Mouse (Mus musculus) liver, adult 2 months (tissue): ENCODE results near the gene Gng3. TPM values are rescaled to one million over a fixed set of nuclear protein-coding genes. Genes with fewer than 3 reads are reported as not detected.

Experiments used
- DNase-seq: peaks from one replicate; pipeline ENCODE4 v3.0.0-alpha.2; 2011; ENCODE audit warnings: low read depth, low spot score; ENCODE audit errors: extremely low read depth
- H3K27ac ChIP-seq: fragments of 200-500 bp; replicated peaks from 2 replicates; pipeline ENCODE4 v1.5.1; 2012; ENCODE audit warnings: low read depth, mild to moderate bottlenecking, control low read depth, inconsistent platforms, low read length; ENCODE audit not compliant: insufficient read depth
- H3K27me3 ChIP-seq: fragments of 200-500 bp; 2 replicates; pipeline ENCODE4 v1.6.1; 2012; ENCODE audit warnings: mild to moderate bottlenecking, moderate library complexity, low read length, inconsistent platforms; ENCODE audit not compliant: control insufficient read depth, insufficient read depth
- H3K36me3 ChIP-seq: fragments of 200-500 bp; 2 replicates; pipeline ENCODE4 v1.6.1; 2012; ENCODE audit warnings: low read length, inconsistent platforms; ENCODE audit not compliant: control insufficient read depth, insufficient read depth
- H3K4me1 ChIP-seq: fragments of 200-500 bp; 2 replicates; pipeline ENCODE4 v1.6.1; 2011; ENCODE audit warnings: low read length; ENCODE audit not compliant: control insufficient read depth, insufficient read depth
- H3K4me3 ChIP-seq: fragments of 200-500 bp; 2 replicates; pipeline ENCODE4 v1.5.1; 2011; ENCODE audit warnings: low read depth, mild to moderate bottlenecking, control low read depth, low read length, moderate library complexity; ENCODE audit not compliant: insufficient read depth
- H3K79me2 ChIP-seq: fragments of 200-500 bp; 2 replicates; pipeline ENCODE4 v1.6.1; 2012; ENCODE audit warnings: inconsistent platforms, mild to moderate bottlenecking, low read length, moderate library complexity; ENCODE audit not compliant: control insufficient read depth, insufficient read depth
- H3K9ac ChIP-seq: fragments of 200-500 bp; 2 replicates; pipeline ENCODE4 v1.6.1; 2012; ENCODE audit warnings: low read depth, mild to moderate bottlenecking, control low read depth, inconsistent platforms, low read length
- CTCF ChIP-seq: fragments of 200-500 bp; IDR thresholded peaks from 2 replicates; pipeline ENCODE4 v1.5.1; 2011; ENCODE audit warnings: low read depth, low read length, control low read depth
- POLR2A ChIP-seq: fragments of 200-500 bp; IDR thresholded peaks from 2 replicates; pipeline ENCODE4 v1.6.1; 2011; ENCODE audit warnings: low read length, control low read depth; ENCODE audit not compliant: insufficient read depth; ENCODE audit errors: extremely low read depth
- WGBS: fragments of 180-500 bp; shearing (Covaris S2); methylation state at CpG from one replicate; pipeline ENCODE4 v1.1.7; 2018; 5-methylcytosine and 5-hydroxymethylcytosine counted together
- polyA plus RNA-seq: library from polyadenylated mRNA; depleted of rRNA; stranded (reverse); fragments of >200 nt; gene quantifications from 2 replicates; pipeline ENCODE4 v1.2.3, GENCODE M21; 2012; rRNA removed
- total RNA-seq: library from RNA; depleted of rRNA; stranded (reverse); fragments of >200 nt; gene quantifications from 2 replicates; pipeline ENCODE4 v1.2.3, GENCODE M21; 2014; rRNA removed

Gene Gng3
- not detected in 2 replicates for total RNA-seq
- 0.05 TPM in 1 of 2 replicates, not detected in the other for polyA plus RNA-seq

DNA sequence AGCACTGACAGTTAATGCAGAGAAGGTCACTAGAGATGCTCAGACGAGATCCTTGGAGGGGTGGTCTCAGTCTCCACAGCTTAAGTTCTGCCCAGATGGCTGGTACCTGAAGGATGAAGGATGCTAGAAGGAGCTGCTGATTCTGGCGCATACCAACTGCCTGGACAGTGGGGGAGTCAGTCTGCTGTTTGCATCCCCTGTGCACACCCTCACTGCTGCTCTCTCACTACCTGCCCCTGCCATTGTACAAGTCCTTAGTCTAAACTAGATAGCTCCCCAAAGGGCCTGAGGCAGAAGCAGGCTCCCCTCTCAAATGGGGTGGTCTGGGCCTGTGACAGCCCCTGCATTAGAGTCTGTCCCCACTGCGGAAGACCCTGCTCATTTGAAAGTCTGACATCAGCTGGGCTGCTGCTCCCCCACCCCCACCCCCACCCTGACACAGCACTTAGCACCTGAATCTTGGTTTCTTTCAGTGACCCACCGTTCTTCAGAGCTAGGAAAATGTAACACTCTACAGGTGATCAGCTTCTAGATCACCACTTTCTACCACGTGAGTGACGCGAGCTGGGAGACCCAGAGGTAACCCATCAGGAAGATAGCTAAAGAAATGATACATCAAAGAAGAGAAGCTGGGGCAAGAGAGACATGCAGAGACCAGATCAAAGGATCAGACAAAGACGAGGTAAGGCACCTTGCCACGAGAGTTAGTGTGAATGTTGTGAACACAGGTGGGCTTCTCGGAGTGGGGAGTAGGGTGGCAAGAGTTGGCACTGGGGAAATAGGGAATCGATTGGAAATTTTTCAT lies at the start of gene Gng3:
Gng3 (minus strand) TSS at position 92 of the 805 bp plus-strand sequence.
- H3K27ac ChIP-seq, result no peak within 1 kb of the TSS
- H3K79me2 ChIP-seq, result no peaks in the 10 kb centered on the region
- no peak for TF ChIP-seq CTCF
- no peak for TF ChIP-seq POLR2A
- H3K4me3 ChIP-seq, result no peak within 1 kb of the TSS
- DNase-seq, result no peak
- peaks cover 9% of the 10 kb centered on the region for H3K4me1 ChIP-seq
- H3K36me3 ChIP-seq, result peaks cover 4% of the 10 kb centered on the region; the same call in 1 of the 2 replicates
- 93% methylated on average over 11 of the region's 11 CpGs for WGBS
- no peak within 1 kb of the TSS; the same call in 1 of the 2 replicates for H3K9ac ChIP-seq
- H3K27me3 ChIP-seq, result no peaks in the 10 kb centered on the region

GRCm38 (mm10) chr19:8887585-8888463 lies 48.8 kb upstream of the Gng3 start:
- WGBS, result 11% methylated on average over 19 of the region's 19 CpGs
- Histone ChIP-seq H3K79me2 (peaks cover 3% of the 10 kb centered on the region; the same call in 1 of the 2 replicates), H3K4me3 (peak overlapping the region; percentile 82), H3K9ac (peak overlapping the region; percentile 83), H3K4me1 (peaks cover 7% of the 10 kb centered on the region), H3K27ac (peak overlapping the region; percentile 72), H3K36me3 (peaks cover 3% of the 10 kb centered on the region; the same call in 1 of the 2 replicates), H3K27me3 (no peaks in the 10 kb centered on the region)
- peak; percentile 27 for DNase-seq
- TF ChIP-seq CTCF, result no peak
- no peak for TF ChIP-seq POLR2A

GRCm38 (mm10) chr19:8886916-8887584 lies 48.1 kb upstream of the Gng3 start:
- peaks cover 7% of the 10 kb centered on the region for H3K4me1 ChIP-seq
- H3K27ac ChIP-seq, result no peak overlapping the region
- H3K36me3 ChIP-seq, result peaks cover 3% of the 10 kb centered on the region; the same call in 1 of the 2 replicates
- peaks cover 3% of the 10 kb centered on the region; the same call in 1 of the 2 replicates for H3K79me2 ChIP-seq
- no peak overlapping the region for H3K9ac ChIP-seq
- TF ChIP-seq CTCF (no peak), POLR2A (no peak)
- WGBS, result 26% methylated on average over 1 of the region's 1 CpGs
- peak; percentile 55 for DNase-seq
- no peak overlapping the region for H3K4me3 ChIP-seq
- no peaks in the 10 kb centered on the region for H3K27me3 ChIP-seq

- 80% methylated on average over 3 of the region's 3 CpGs for WGBS
Observed at GRCm38 (mm10) chr19:8883616-8884015, 44.6 kb upstream of the Gng3 start, which contains the start of the genes Lbhd1 and Gm49403. TSS of gene Lbhd1 (plus strand) at chr19:8883732. TSS of gene Gm49403 (plus strand) at chr19:8883930.

DNA sequence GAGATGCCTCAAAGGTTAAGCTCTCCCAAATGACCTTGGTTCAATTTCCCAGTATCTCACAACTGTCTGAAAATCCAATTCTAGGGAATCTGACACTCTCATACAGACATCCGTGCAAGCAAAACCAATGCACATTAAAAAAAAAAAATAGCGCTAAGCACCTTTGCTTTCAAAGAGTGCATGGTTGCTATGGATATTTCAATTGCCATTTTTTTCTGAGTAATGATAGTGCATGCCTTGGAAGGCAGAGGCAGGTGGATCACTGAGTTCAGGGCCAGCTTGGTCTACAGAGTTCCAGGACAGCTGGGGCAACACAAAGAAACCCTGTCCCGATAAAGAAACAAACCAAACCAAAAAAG lies 42.0 kb upstream of the Gng3 start:
- 4% methylated on average over 3 of the region's 3 CpGs for WGBS
- Histone ChIP-seq H3K9ac (no peak overlapping the region), H3K79me2 (no peaks in the 10 kb centered on the region), H3K4me3 (peak overlapping the region; percentile 85; the same call in 1 of the 2 replicates), H3K27ac (no peak overlapping the region), H3K27me3 (no peaks in the 10 kb centered on the region), H3K4me1 (peaks cover 5% of the 10 kb centered on the region; the same call in 1 of the 2 replicates), H3K36me3 (peaks cover 2% of the 10 kb centered on the region; the same call in 1 of the 2 replicates)
- TF ChIP-seq POLR2A (no peak), CTCF (no peak)
- no peak for DNase-seq

More at GRCm38 (mm10) chr19:8883616-8884015, 44.6 kb upstream of the Gng3 start, which contains the start of the genes Lbhd1 and Gm49403:
- Histone ChIP-seq H3K36me3 (no peaks in the 10 kb centered on the region; the same call in 1 of the 2 replicates), H3K79me2 (no peaks in the 10 kb centered on the region), H3K9ac (no peak within 1 kb of the TSS), H3K4me1 (peaks cover 9% of the 10 kb centered on the region), H3K27ac (no peak within 1 kb of the TSS), H3K27me3 (no peaks in the 10 kb centered on the region), H3K4me3 (no peak within 1 kb of the TSS)
- no peak for DNase-seq
- TF ChIP-seq POLR2A, result no peak
- TF ChIP-seq CTCF, result no peak
